Mouse (Mus musculus): ENCODE results near the gene Card14. TPM values are rescaled to one million over a fixed set of nuclear protein-coding genes. Genes with fewer than 3 reads are reported as not detected.
"Not testable (repeated sequence)": the region's sequence is repeated elsewhere in the genome, so short reads cannot be mapped to it uniquely, and the experiment has no call there.

Gene Card14
- total RNA-seq, 1 experiment: 0.22 TPM

GRCm38 (mm10) chr11:119285791-119286527, 21.6 kb upstream of the Card14 start:
- in situ Hi-C loops (cut with MboI; ENCODE audit: low sequenced_read_pairs in 2 of 2, unreplicated experiment in 2 of 2): no loop called here
- peaks cover 52% of the 10 kb centered on the region for H3K36me3 ChIP-seq (ENCODE audit: control insufficient read depth, insufficient read depth, low read length, poor library complexity, severe bottlenecking)
- H3K27ac ChIP-seq (ENCODE audit: insufficient read depth, low read depth, low read length, poor library complexity, severe bottlenecking): no peak overlapping the region
- no peaks in the 10 kb centered on the region for H3K9me3 ChIP-seq (ENCODE audit: control insufficient read depth, insufficient read depth, low read depth, low read length)
- H3K9ac ChIP-seq (ENCODE audit: insufficient read depth, low read depth, low read length, poor library complexity, severe bottlenecking): no peak overlapping the region
- no peak for TF ChIP-seq CHD2 (IDR thresholded peaks at IDR 0.05; ENCODE audit: low read depth, low read length)
- DNase-seq (ENCODE audit: low read depth, low spot score): no peak
- peaks cover 0 to 2% of the 10 kb centered on the region in 2 experiments; a peak in 1 of 4 replicates for H3K4me1 ChIP-seq (ENCODE audit: control insufficient read depth in 2 of 2, insufficient read depth in 2 of 2, low read length in 2 of 2, poor library complexity in 1 of 2)
- H3K4me3 ChIP-seq (ENCODE audit: insufficient read depth in 1 of 2, low read depth in 1 of 2, low read length in 2 of 2, poor library complexity in 1 of 2, severe bottlenecking in 1 of 2): no peak overlapping the region

GRCm38 (mm10) chr11:119287207-119287992, 20.2 kb upstream of the Card14 start:
- DNase-seq (ENCODE audit: low read depth, low spot score): no peak
- H3K4me1 ChIP-seq (ENCODE audit: control insufficient read depth in 2 of 2, insufficient read depth in 2 of 2, low read length in 2 of 2, poor library complexity in 1 of 2): peaks cover 0 to 2% of the 10 kb centered on the region in 2 experiments; a peak in 2 of 4 replicates
- no peak overlapping the region for H3K4me3 ChIP-seq (ENCODE audit: insufficient read depth in 1 of 2, low read depth in 1 of 2, low read length in 2 of 2, poor library complexity in 1 of 2, severe bottlenecking in 1 of 2)
- in situ Hi-C loops (cut with MboI; ENCODE audit: low sequenced_read_pairs in 2 of 2, unreplicated experiment in 2 of 2): no loop called here
- no peak overlapping the region for H3K27ac ChIP-seq (ENCODE audit: insufficient read depth, low read depth, low read length, poor library complexity, severe bottlenecking)
- peaks cover 55% of the 10 kb centered on the region for H3K36me3 ChIP-seq (ENCODE audit: control insufficient read depth, insufficient read depth, low read length, poor library complexity, severe bottlenecking)
- TF ChIP-seq ZC3H11A (IDR thresholded peaks at IDR 0.05; ENCODE audit: borderline replicate concordance, low read depth, low read length) (no peak), CHD2 (IDR thresholded peaks at IDR 0.05; ENCODE audit: low read depth, low read length) (no peak), ZNF384 (IDR thresholded peaks at IDR 0.05; ENCODE audit: low read depth, low read length) (no peak), HCFC1 (IDR thresholded peaks at IDR 0.05; ENCODE audit: borderline replicate concordance, insufficient read depth, low read length) (no peak)
- H3K9me3 ChIP-seq (ENCODE audit: control insufficient read depth, insufficient read depth, low read depth, low read length): no peaks in the 10 kb centered on the region
- H3K9ac ChIP-seq (ENCODE audit: insufficient read depth, low read depth, low read length, poor library complexity, severe bottlenecking): no peak overlapping the region

- H3K27ac ChIP-seq (ENCODE audit: insufficient read depth, low read depth, low read length, poor library complexity, severe bottlenecking); H3K4me3 ChIP-seq (ENCODE audit: insufficient read depth in 1 of 2, low read depth in 1 of 2, low read length in 2 of 2, poor library complexity in 1 of 2, severe bottlenecking in 1 of 2); in situ Hi-C loops (cut with MboI; ENCODE audit: low sequenced_read_pairs in 2 of 2, unreplicated experiment in 2 of 2); H3K9ac ChIP-seq (ENCODE audit: insufficient read depth, low read depth, low read length, poor library complexity, severe bottlenecking); H3K9me3 ChIP-seq (ENCODE audit: control insufficient read depth, insufficient read depth, low read depth, low read length); DNase-seq (ENCODE audit: low read depth, low spot score); H3K4me1 ChIP-seq (ENCODE audit: control insufficient read depth in 2 of 2, insufficient read depth in 2 of 2, low read length in 2 of 2, poor library complexity in 1 of 2): not testable (repeated sequence)
- peaks cover 74% of the 10 kb centered on the region for H3K36me3 ChIP-seq (ENCODE audit: control insufficient read depth, insufficient read depth, low read length, poor library complexity, severe bottlenecking)
These were observed 14.7 kb upstream of the Card14 start for GRCm38 (mm10) chr11:119292861-119293260.

- no peak overlapping the region for H3K27ac ChIP-seq (ENCODE audit: insufficient read depth, low read depth, low read length, poor library complexity, severe bottlenecking)
- no peaks in the 10 kb centered on the region for H3K9me3 ChIP-seq (ENCODE audit: control insufficient read depth, insufficient read depth, low read depth, low read length)
- peaks cover 46% of the 10 kb centered on the region for H3K36me3 ChIP-seq (ENCODE audit: control insufficient read depth, insufficient read depth, low read length, poor library complexity, severe bottlenecking)
- TF ChIP-seq MAFK (IDR thresholded peaks at IDR 0.05; ENCODE audit: insufficient read depth, low read depth, low read length) (no peak), ZC3H11A (IDR thresholded peaks at IDR 0.05; ENCODE audit: borderline replicate concordance, low read depth, low read length) (no peak), HCFC1 (IDR thresholded peaks at IDR 0.05; ENCODE audit: borderline replicate concordance, insufficient read depth, low read length) (no peak), ZNF384 (IDR thresholded peaks at IDR 0.05; ENCODE audit: low read depth, low read length) (no peak), CHD2 (IDR thresholded peaks at IDR 0.05; ENCODE audit: low read depth, low read length) (no peak)
- H3K4me1 ChIP-seq (ENCODE audit: control insufficient read depth in 2 of 2, insufficient read depth in 2 of 2, low read length in 2 of 2, poor library complexity in 1 of 2): peaks cover 4% of the 10 kb centered on the region in 2 experiments; a peak in 2 of 4 replicates
- H3K9ac ChIP-seq (ENCODE audit: insufficient read depth, low read depth, low read length, poor library complexity, severe bottlenecking): peak overlapping the region; percentile 16
- DNase-seq (ENCODE audit: low read depth, low spot score): no peak
- H3K4me3 ChIP-seq (ENCODE audit: insufficient read depth in 1 of 2, low read depth in 1 of 2, low read length in 2 of 2, poor library complexity in 1 of 2, severe bottlenecking in 1 of 2): no peak overlapping the region
- in situ Hi-C loops (cut with MboI; ENCODE audit: low sequenced_read_pairs in 2 of 2, unreplicated experiment in 2 of 2): no loop called here
These were observed 9.6 kb upstream of the Card14 start for GRCm38 (mm10) chr11:119297996-119298395.
